Mouse (Mus musculus): ENCODE measurements at regions not wholly inside any gene's neighbourhood (a gene's known extent, or its start where the extent isn't known, plus 50 kb on each side); places are given as distances from the start of the nearest gene placed in this dataset.

- no peak for DNase-seq (ENCODE audit: low spot score)
Observed at GRCm38 (mm10) chr15:67732988-67733387, 1232.3 kb upstream of the Lrrc6 start.

DNA sequence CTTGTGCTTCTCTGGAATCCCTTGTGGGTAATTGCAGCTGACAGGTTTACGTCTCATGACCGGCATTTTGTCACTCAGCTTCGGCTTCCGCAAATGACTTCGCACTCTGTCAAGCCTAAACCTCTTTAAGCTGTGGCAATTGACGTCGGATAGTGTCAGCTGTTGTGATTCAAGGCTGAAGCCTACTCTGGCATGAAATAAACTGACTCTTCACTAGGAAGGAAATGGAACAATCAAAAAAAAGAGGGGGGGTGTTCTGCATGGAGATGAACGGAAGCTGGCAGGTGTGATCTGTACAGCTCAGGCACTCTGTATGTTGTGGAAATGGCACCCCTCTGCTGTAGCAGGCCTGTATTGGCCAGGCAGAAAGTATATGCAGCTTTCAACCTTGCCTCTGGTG lies 1228.8 kb upstream of the Lrrc6 start:
- no peak for DNase-seq (ENCODE audit: low spot score)

- no peak for DNase-seq (ENCODE audit: low spot score)
Observed at GRCm38 (mm10) chr15:67725239-67725638, 1224.5 kb upstream of the Lrrc6 start.

- no peak for DNase-seq (ENCODE audit: low spot score)
Observed at GRCm38 (mm10) chr15:67714203-67714602, 1213.5 kb upstream of the Lrrc6 start.

DNA sequence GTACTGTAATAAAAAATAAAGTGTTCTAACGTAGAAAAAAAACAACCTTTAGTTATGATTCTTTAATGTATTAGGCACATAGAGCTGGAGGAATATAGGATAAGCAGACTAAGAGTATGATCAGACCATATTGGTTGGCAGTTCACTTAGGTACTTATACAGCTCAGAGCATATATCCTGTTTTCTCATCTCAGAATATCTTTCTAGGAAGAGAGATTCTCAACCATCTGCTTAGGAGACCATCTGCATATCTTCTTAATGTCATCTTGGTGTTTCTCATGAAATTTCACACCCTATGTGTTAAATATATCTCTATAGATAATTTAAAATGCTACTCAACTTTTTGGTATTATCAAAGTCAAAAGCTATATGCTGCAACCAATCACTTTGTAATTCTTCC lies 1185.4 kb upstream of the Lrrc6 start:
- peak; percentile 11 for DNase-seq (ENCODE audit: low spot score)

- DNase-seq (ENCODE audit: low spot score): no peak
Observed at GRCm38 (mm10) chr15:67673276-67673675, 1172.6 kb upstream of the Lrrc6 start.

GRCm38 (mm10) chr15:67636155-67636554 lies 1135.4 kb upstream of the Lrrc6 start:
- DNase-seq (ENCODE audit: low spot score): no peak

- no peak for DNase-seq (ENCODE audit: low spot score)
Observed at GRCm38 (mm10) chr15:67626704-67627287, 1126.1 kb upstream of the Lrrc6 start.

GRCm38 (mm10) chr15:67611896-67612295 lies 1111.2 kb upstream of the Lrrc6 start:
- DNase-seq (ENCODE audit: low spot score): peak; percentile 11

GRCm38 (mm10) chr15:67598426-67598825 lies 1097.7 kb upstream of the Lrrc6 start:
- DNase-seq (ENCODE audit: low spot score): peak; percentile 3

DNA sequence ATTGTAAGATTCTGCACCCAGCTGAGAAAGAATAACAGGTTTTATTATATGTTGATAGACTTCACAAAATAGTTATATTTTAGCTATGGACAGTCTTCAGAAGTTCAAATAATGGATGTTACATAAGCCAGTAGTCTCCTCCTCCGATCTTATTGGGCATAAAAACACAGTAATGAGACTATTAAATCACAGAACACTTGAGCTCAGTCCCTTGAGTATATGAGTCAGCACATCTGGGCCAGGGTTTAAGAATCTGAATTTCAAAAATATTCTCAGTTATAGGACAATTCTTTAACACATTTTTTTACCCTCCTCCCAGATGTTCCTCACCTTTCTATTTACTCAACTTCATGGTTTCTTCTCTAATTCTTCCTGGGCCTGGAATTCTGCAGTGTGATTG lies 1075.9 kb upstream of the Lrrc6 start:
- DNase-seq (ENCODE audit: low spot score): no peak

DNA sequence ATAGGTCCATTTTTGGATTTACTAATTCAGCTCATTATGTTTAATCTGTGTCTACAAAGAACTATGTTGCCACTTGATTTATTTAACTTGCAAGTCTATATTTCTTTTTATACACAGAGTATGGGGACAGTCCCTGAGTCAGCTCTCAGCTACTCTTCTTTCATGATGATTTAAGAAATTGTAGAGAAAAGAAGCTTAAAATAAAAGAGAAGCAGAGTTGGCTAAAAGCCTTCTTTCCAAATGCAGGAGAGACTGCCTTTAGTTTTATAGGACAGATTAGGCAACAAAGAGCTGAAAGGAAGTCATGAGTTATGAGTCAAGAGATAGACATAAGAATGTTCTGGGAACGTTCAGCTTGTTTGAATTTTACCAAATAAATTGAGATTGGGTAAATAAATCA lies 1070.9 kb upstream of the Lrrc6 start:
- DNase-seq (ENCODE audit: low spot score): no peak

GRCm38 (mm10) chr15:67557304-67557703 lies 1056.6 kb upstream of the Lrrc6 start:
- DNase-seq (ENCODE audit: low spot score): no peak

GRCm38 (mm10) chr15:67551911-67552310 lies 1051.2 kb upstream of the Lrrc6 start:
- no peak for DNase-seq (ENCODE audit: low spot score)

- no peak for DNase-seq (ENCODE audit: low spot score)
Observed at GRCm38 (mm10) chr15:67546896-67547400, 1046.2 kb upstream of the Lrrc6 start.

- DNase-seq (ENCODE audit: low spot score): no peak
Observed at GRCm38 (mm10) chr15:67545745-67546144, 1045.0 kb upstream of the Lrrc6 start.

DNA sequence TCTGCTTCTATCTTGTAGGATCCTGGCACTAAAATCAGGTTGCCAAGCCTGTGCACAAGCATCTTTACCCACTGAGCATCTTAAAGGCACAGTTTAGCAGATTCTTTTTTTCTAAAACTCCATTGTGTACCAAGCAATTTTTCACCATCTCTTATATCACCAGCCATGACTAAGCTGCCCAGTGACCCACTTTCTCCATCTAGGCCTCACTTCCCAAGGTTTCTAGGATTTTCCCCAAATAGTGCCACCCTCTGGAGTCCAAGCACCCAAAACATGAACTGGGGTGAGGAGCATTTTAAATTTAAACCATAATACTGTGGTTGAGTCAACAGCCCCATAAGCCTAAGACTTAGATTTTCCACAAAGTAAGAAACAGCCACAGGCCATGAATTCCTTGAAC lies 1013.0 kb upstream of the Lrrc6 start:
- DNase-seq (ENCODE audit: low spot score): no peak

DNA sequence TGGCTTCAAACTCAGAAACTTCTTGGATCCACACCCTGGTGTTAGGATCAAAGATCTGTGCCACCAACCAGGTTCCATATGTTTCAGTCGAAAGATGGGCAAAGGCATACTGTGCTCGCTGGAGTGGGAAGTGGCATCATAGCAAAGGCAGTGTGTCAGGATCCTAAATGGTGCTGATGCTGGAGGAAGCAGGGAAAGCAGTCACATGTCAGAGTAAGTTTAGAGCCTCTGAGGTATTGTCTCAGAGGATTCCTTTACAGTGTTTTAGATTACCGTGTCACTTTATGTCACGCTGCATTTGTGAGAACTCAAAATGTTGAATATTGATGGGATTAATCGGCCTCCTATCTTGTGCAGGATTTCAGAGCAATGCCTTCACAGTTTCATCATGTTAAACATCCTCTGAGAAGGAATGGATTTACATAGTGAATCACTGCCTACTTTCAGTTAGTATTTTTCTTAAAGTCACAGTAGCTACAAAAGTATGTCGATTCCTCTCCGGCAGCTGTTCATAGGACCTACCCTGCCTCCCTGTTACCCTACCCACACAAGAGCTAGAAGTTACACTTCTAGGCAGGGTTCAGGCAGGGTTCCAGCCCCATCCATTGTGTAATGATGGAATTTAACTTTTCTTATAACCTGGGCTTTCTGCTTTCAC lies 994.4 kb upstream of the Lrrc6 start:
- no peak for DNase-seq (ENCODE audit: low spot score)

- DNase-seq (ENCODE audit: low spot score): no peak
Observed at GRCm38 (mm10) chr15:67481733-67482132, 981.0 kb upstream of the Lrrc6 start.

- no peak for DNase-seq (ENCODE audit: low spot score)
Observed at GRCm38 (mm10) chr15:67474325-67474724, 973.6 kb upstream of the Lrrc6 start.

DNA sequence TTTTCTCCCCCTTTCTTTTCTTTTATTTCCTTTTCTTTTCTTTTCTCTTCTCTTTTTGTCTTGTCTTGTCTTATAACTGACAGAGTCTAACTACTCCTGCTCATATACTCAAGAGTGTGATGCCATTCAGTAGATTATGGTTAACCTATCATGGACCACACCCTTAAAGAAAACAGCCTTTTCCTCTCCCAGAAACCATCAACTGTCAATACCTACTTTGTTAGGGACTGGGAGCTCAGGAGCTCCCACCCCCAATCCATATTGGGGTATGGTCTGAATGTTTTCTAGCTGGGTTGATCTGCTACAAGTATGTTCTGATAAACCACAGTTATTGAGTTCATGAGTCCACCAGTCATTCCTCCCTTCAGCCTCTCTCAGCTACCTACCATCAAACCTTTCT lies 972.3 kb upstream of the Lrrc6 start:
- no peak for DNase-seq (ENCODE audit: low spot score)

- no peak for DNase-seq (ENCODE audit: low spot score)
Observed at GRCm38 (mm10) chr15:67471283-67471682, 970.6 kb upstream of the Lrrc6 start.

DNA sequence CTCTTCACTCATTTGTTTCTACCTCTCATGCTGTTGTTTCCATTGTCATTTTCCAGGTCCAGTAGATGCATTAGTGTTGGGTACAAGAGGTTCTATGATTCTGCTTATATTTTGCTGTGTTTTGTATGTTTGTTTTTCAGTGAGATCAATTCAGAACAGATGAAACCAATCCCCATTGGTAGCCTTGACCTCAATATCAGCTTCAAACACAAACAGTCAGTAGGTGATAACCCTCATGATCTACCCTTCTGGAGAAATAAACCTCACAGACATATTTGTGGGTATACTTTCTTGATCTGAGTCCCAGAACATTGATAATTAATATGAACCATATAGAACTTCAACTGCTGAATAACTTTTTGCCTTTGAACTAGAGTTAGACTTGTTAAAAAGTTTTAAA lies 969.3 kb upstream of the Lrrc6 start:
- no peak for DNase-seq (ENCODE audit: low spot score)
